Mouse (Mus musculus) limb, embryonic 12.5 days (tissue): Measurements from ENCODE around the gene Dytn. TPM values are rescaled to one million over a fixed set of nuclear protein-coding genes. Genes with fewer than 3 reads are reported as not detected.

Experiments
- ATAC-seq: fragments of 200-750 bp; cut with Nextera tagmentation; 2 replicates; pipeline ENCODE4 v1.8.0; 2017; ENCODE audit warnings: low read depth, moderate TSS enrichment; ENCODE audit not compliant: insufficient number of reproducible peaks, insufficient read depth, low FRiP score, low TSS enrichment
- H3K27ac ChIP-seq: fragments of 300-500 bp; sonication (generic); 2 replicates; pipeline ENCODE4 v1.5.1; 2016; ENCODE audit warnings: mild to moderate bottlenecking, moderate library complexity
- H3K27me3 ChIP-seq: fragments of 300-500 bp; sonication (generic); 2 replicates; pipeline ENCODE4 v1.6.1; 2016; ENCODE audit warnings: mild to moderate bottlenecking, moderate library complexity
- H3K36me3 ChIP-seq: fragments of 300-500 bp; sonication (generic); 2 replicates; pipeline ENCODE4 v1.6.1; 2016; ENCODE audit warnings: mild to moderate bottlenecking, moderate library complexity
- H3K4me1 ChIP-seq: fragments of 300-500 bp; sonication (generic); replicated peaks from 2 replicates; pipeline ENCODE4 v1.6.1; 2016
- H3K4me2 ChIP-seq: fragments of 300-500 bp; sonication (generic); 2 replicates; pipeline ENCODE4 v1.6.1; 2016; ENCODE audit warnings: mild to moderate bottlenecking, moderate library complexity
- H3K4me3 ChIP-seq: fragments of 300-500 bp; sonication (generic); replicated peaks from 2 replicates; pipeline ENCODE4 v1.5.1; 2016; ENCODE audit warnings: mild to moderate bottlenecking
- H3K9ac ChIP-seq: fragments of 300-500 bp; sonication (generic); replicated peaks from 2 replicates; pipeline ENCODE4 v1.6.1; 2016; ENCODE audit warnings: mild to moderate bottlenecking, moderate library complexity
- H3K9me3 ChIP-seq: fragments of 300-500 bp; sonication (generic); 2 replicates; pipeline ENCODE4 v1.6.1; 2016; ENCODE audit warnings: mild to moderate bottlenecking, moderate library complexity
- WGBS: fragments of 180-500 bp; shearing (Covaris S2); methylation state at CpG from one replicate; pipeline ENCODE4 v1.1.7; 2016; 5-methylcytosine and 5-hydroxymethylcytosine counted together
- polyA plus RNA-seq: library from polyadenylated mRNA; unstranded; fragments of >200 nt; fragmentation: Nextera tagmentation; extraction: Ambion mirVana; gene quantifications from 2 replicates; pipeline ENCODE4 v1.2.1, GENCODE M21; 2016

Dytn gene
- polyA plus RNA-seq, 1 experiment from 2014 or later = not detected

- H3K4me2 ChIP-seq = no peak overlapping the region
- H3K9ac ChIP-seq = no peak overlapping the region
- H3K4me1 ChIP-seq = peaks cover 17% of the 10 kb centered on the region; the same call in 1 of the 2 replicates
- H3K27me3 ChIP-seq = no peaks in the 10 kb centered on the region
- no peaks in the 10 kb centered on the region for H3K36me3 ChIP-seq
- WGBS = 22% methylated on average over 5 of the region's 5 CpGs
- ATAC-seq = no peak
- H3K9me3 ChIP-seq = no peaks in the 10 kb centered on the region
- H3K4me3 ChIP-seq = no peak overlapping the region
- no peak overlapping the region for H3K27ac ChIP-seq
These were observed 109.9 kb downstream of the Dytn start for GRCm38 (mm10) chr1:63576803-63577202.

- H3K36me3 ChIP-seq = no peaks in the 10 kb centered on the region
- no peaks in the 10 kb centered on the region for H3K9me3 ChIP-seq
- ATAC-seq = no peak
- no peak overlapping the region for H3K4me2 ChIP-seq
- H3K4me3 ChIP-seq = no peak overlapping the region
- H3K27ac ChIP-seq = no peak overlapping the region
- H3K27me3 ChIP-seq = 0 out of 2 replicates have a peak, but pooled peaks cover 3% of the 10 kb centered on the region
- H3K4me1 ChIP-seq = peaks cover 17% of the 10 kb centered on the region; the same call in 1 of the 2 replicates
- H3K9ac ChIP-seq = no peak overlapping the region
- 41% methylated on average over 12 of the region's 12 CpGs for WGBS
These were observed 112.7 kb downstream of the Dytn start for GRCm38 (mm10) chr1:63573864-63574611.

GRCm38 (mm10) chr1:63573432-63573831, 113.3 kb downstream of the Dytn start:
- no peaks in the 10 kb centered on the region for H3K36me3 ChIP-seq
- WGBS = 64% methylated on average over 6 of the region's 6 CpGs
- no peak overlapping the region for H3K4me2 ChIP-seq
- H3K4me3 ChIP-seq = no peak overlapping the region
- no peak overlapping the region for H3K27ac ChIP-seq
- ATAC-seq = no peak
- H3K9ac ChIP-seq = no peak overlapping the region
- peaks cover 17% of the 10 kb centered on the region; the same call in 1 of the 2 replicates for H3K4me1 ChIP-seq
- 0 out of 2 replicates have a peak, but pooled peaks cover 3% of the 10 kb centered on the region for H3K27me3 ChIP-seq
- no peaks in the 10 kb centered on the region for H3K9me3 ChIP-seq

Other genes starting within 250 kb of the Dytn start
- gene Adam23, start 241.0 kb downstream of the Dytn start, polyA plus RNA-seq = 4.1 and 5.0 TPM in 2 replicates
- not detected in 2 replicates for gene Gm39653, start 71.0 kb downstream of the Dytn start, polyA plus RNA-seq
- gene Mdh1b, start 43.4 kb upstream of the Dytn start, polyA plus RNA-seq = not detected in 2 replicates
- 61.5 and 65.5 TPM in 2 replicates for gene Fastkd2, start 43.7 kb upstream of the Dytn start, polyA plus RNA-seq
- 0.23 and 0.44 TPM in 2 replicates for gene 4933402D24Rik, start 82.3 kb upstream of the Dytn start, polyA plus RNA-seq